In the genomic region with DNA sequence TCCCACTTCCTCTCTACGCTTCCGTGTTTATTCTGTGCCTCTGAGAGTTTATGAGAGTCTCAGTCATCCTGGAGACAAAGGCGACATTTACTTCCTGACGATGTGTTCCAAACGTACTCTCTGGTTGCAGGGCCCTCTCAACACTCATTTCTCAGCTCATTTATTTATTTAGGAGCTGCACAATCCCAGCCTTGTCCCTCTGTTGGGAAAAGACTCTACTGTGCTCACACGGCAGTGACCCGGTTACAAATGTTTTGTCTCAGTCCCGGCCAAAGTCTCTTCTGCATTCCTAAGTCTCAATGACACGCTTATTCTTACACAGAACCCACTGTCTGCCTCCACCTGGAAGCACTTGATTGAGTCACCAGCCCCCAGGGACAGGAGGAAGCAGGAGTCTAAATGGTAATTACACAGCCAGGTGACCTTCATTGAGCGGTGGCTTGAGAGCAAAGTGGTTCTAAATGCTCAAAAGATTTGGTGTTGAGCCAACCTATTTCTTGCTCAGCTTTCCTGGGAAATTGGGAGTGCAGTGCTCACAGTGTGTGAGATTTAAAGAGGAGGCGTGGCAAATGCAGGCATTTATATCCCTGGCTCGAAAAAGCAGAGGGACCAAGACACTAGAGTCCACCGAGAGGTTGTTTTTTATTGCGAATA, we compare ENCODE assay signal across 8 mouse cellular contexts.
DNase-seq lines count a peak whose midpoint lies in the region; ATAC-seq and TF ChIP-seq lines count a peak whose summit lies in the region.

No protein-coding gene starts in this region.

- no peaks in the 10 kb centered on the region for H3K27me3 ChIP-seq in embryonic facial prominence, embryonic 14.5 days (replicated peaks; ENCODE audit: control insufficient read depth, insufficient read depth, low read length)
- H3K27me3 ChIP-seq in hindbrain, postnatal 0 days (ENCODE audit: insufficient read depth, low read length), result no peaks in the 10 kb centered on the region

- ATAC-seq in embryonic facial prominence, embryonic 14.5 days (ENCODE audit: low read depth), result peak; percentile 75
- peak; percentile 68 for ATAC-seq in hindbrain, postnatal 0 days

- H3K4me2 ChIP-seq in embryonic facial prominence, embryonic 14.5 days (ENCODE audit: low read depth, low read length), result peak overlapping the region; percentile 19; the same call in 1 of the 2 replicates
- no peak overlapping the region for H3K4me2 ChIP-seq in hindbrain, postnatal 0 days (ENCODE audit: low read depth, low read length)

- no peak for TF ChIP-seq CTCF in hindbrain, postnatal 0 days (IDR thresholded peaks at IDR 0.05; ENCODE audit: low read depth)

- DNase-seq in layer of hippocampus, adult 8-10 months (ENCODE audit: low spot score in 2 of 2), result peak; percentile 19 to 41
- no peak for DNase-seq in layer of hippocampus, adult 9-10 months (ENCODE audit: low spot score)
- peak; percentile 78 for DNase-seq in embryonic facial prominence, embryonic 14.5 days (ENCODE audit: low spot score)
- peak; percentile 72 for DNase-seq in hindbrain, postnatal 0 days (ENCODE audit: low spot score)
- DNase-seq in lung, postnatal 25 days (ENCODE audit: low spot score), result peak; percentile 36
- DNase-seq in MN1 (ENCODE audit: low spot score), result no peak
- DNase-seq in cerebellum, adult 8-10 months, result no peak
- DNase-seq in cerebellum, adult 11-12 months, result no peak

- peaks cover 17% of the 10 kb centered on the region; the same call in 1 of the 2 replicates for H3K4me1 ChIP-seq in embryonic facial prominence, embryonic 14.5 days (ENCODE audit: control insufficient read depth, insufficient read depth, low read length)
- no peaks in the 10 kb centered on the region; the same call in 1 of the 2 replicates for H3K4me1 ChIP-seq in hindbrain, postnatal 0 days (ENCODE audit: insufficient read depth, low read length)

- no peak overlapping the region for H3K27ac ChIP-seq in embryonic facial prominence, embryonic 14.5 days (replicated peaks; ENCODE audit: low read depth, low read length)
- H3K27ac ChIP-seq in hindbrain, postnatal 0 days, result peak overlapping the region; percentile 37; the same call in 1 of the 2 replicates

- no peak overlapping the region for H3K9ac ChIP-seq in embryonic facial prominence, embryonic 14.5 days (ENCODE audit: low read depth, low read length)
- H3K9ac ChIP-seq in hindbrain, postnatal 0 days (replicated peaks; ENCODE audit: low read length), result no peak overlapping the region

- H3K36me3 ChIP-seq in embryonic facial prominence, embryonic 14.5 days (ENCODE audit: control insufficient read depth, insufficient read depth, low read length), result no peaks in the 10 kb centered on the region
- no peaks in the 10 kb centered on the region for H3K36me3 ChIP-seq in hindbrain, postnatal 0 days (ENCODE audit: insufficient read depth, low read length)

- H3K4me3 ChIP-seq in embryonic facial prominence, embryonic 14.5 days (ENCODE audit: low read depth, low read length), result no peak overlapping the region
- H3K4me3 ChIP-seq in hindbrain, postnatal 0 days (ENCODE audit: low read length), result no peak overlapping the region

- H3K9me3 ChIP-seq in embryonic facial prominence, embryonic 14.5 days (ENCODE audit: control insufficient read depth, low read length), result no peaks in the 10 kb centered on the region
- no peaks in the 10 kb centered on the region for H3K9me3 ChIP-seq in hindbrain, postnatal 0 days (ENCODE audit: low read length)

- WGBS in embryonic facial prominence, embryonic 14.5 days, result 20% methylated on average over 14 of the region's 14 CpGs
- WGBS in hindbrain, postnatal 0 days, result 40% methylated on average over 14 of the region's 14 CpGs

Comparison
In these comparisons a context has a peak if more than half of its experiments do, and no peak if none do; other contexts are left out.
1. DNase-seq: peak in layer of hippocampus, adult 8-10 months (2 of 2), embryonic facial prominence, embryonic 14.5 days (single experiment), hindbrain, postnatal 0 days (single experiment) and lung, postnatal 25 days (single experiment); none in layer of hippocampus, adult 9-10 months (single experiment), MN1 (single experiment), cerebellum, adult 8-10 months (single experiment) and cerebellum, adult 11-12 months (single experiment).